Mouse (Mus musculus): ENCODE data around the gene Haus6. TPM values are rescaled to one million over a fixed set of nuclear protein-coding genes. Genes with fewer than 3 reads are reported as not detected.

Haus6 gene
- polyA plus RNA-seq, 1 experiment from 2014 or later = 12.4 TPM

- ATAC-seq (ENCODE audit: insufficient number of reproducible peaks, low FRiP score, low TSS enrichment, low read depth) = peak; percentile 24; the same call in 1 of the 2 replicates
- Histone ChIP-seq H3K27me3 (no peaks in the 10 kb centered on the region), H3K4me3 (replicated peaks) (peak overlapping the region; percentile 97), H3K36me3 (0 out of 2 replicates have a peak, but pooled peaks cover 7% of the 10 kb centered on the region), H3K4me2 (replicated peaks) (peak overlapping the region; percentile 80), H3K9me3 (replicated peaks) (no peaks in the 10 kb centered on the region), H3K4me1 (peaks cover 15% of the 10 kb centered on the region), H3K27ac (replicated peaks) (peak overlapping the region; percentile 99), H3K9ac (peak overlapping the region; percentile 97)
- 16% methylated on average over 6 of the region's 6 CpGs for WGBS
Measured at GRCm38 (mm10) chr4:86574939-86575282, 36.9 kb downstream of the Haus6 start.

- Histone ChIP-seq H3K4me3 (replicated peaks) (no peak overlapping the region), H3K4me2 (replicated peaks) (no peak overlapping the region), H3K27me3 (no peaks in the 10 kb centered on the region), H3K36me3 (no peaks in the 10 kb centered on the region), H3K9me3 (replicated peaks) (no peaks in the 10 kb centered on the region), H3K4me1 (no peaks in the 10 kb centered on the region), H3K9ac (no peak overlapping the region), H3K27ac (replicated peaks) (no peak overlapping the region)
- no peak for ATAC-seq (ENCODE audit: insufficient number of reproducible peaks, low FRiP score, low TSS enrichment, low read depth)
- WGBS = 91% methylated on average over 3 of the region's 3 CpGs
Measured at GRCm38 (mm10) chr4:86561061-86561460, 50.8 kb downstream of the Haus6 start.

DNA sequence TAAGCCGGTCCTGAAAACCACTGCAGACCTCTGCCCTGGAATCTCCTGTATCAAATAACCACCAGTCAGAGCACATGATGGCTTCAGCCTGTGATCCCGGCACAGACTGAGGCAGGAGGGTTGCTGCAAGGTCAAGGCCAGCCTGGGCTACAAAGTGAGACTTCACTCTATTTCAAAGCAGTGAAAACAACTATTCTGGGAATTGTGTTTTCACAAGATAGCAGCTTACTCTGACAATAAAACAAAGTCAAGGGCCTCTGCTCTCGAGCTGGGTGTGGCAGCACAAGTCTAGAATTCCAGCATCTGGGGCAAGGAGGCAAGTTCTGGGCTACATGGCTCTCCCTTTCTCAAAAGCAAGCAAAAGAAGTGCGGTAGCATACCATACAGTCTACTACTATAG is 52.8 kb downstream of the Haus6 start:
- Histone ChIP-seq H3K4me3 (replicated peaks) (no peak overlapping the region), H3K27me3 (no peaks in the 10 kb centered on the region), H3K4me2 (replicated peaks) (no peak overlapping the region), H3K4me1 (no peaks in the 10 kb centered on the region), H3K9me3 (replicated peaks) (no peaks in the 10 kb centered on the region), H3K36me3 (no peaks in the 10 kb centered on the region), H3K9ac (no peak overlapping the region), H3K27ac (replicated peaks) (no peak overlapping the region)
- 54% methylated on average over 4 of the region's 4 CpGs for WGBS
- no peak for ATAC-seq (ENCODE audit: insufficient number of reproducible peaks, low FRiP score, low TSS enrichment, low read depth)

- H3K9me3 ChIP-seq (replicated peaks) = no peaks in the 10 kb centered on the region
- WGBS = 94% methylated on average over 7 of the region's 7 CpGs
- no peak for ATAC-seq (ENCODE audit: insufficient number of reproducible peaks, low FRiP score, low TSS enrichment, low read depth)
- no peak within 1 kb of the TSS for H3K4me2 ChIP-seq (replicated peaks)
- H3K27ac ChIP-seq (replicated peaks) = no peak within 1 kb of the TSS
- no peaks in the 10 kb centered on the region for H3K36me3 ChIP-seq
- H3K27me3 ChIP-seq = no peaks in the 10 kb centered on the region
- no peak within 1 kb of the TSS for H3K4me3 ChIP-seq (replicated peaks)
- no peak within 1 kb of the TSS for H3K9ac ChIP-seq
- no peaks in the 10 kb centered on the region for H3K4me1 ChIP-seq
Measured at GRCm38 (mm10) chr4:86558228-86558627, 53.6 kb downstream of the Haus6 start, which contains the start of gene Saxo1. Saxo1 (minus strand) TSS chr4:86558328.

GRCm38 (mm10) chr4:86557371-86557770 is 54.5 kb downstream of the Haus6 start:
- ATAC-seq (ENCODE audit: insufficient number of reproducible peaks, low FRiP score, low TSS enrichment, low read depth) = no peak
- no peaks in the 10 kb centered on the region for H3K27me3 ChIP-seq
- WGBS = 53% methylated on average over 7 of the region's 7 CpGs
- no peak overlapping the region for H3K4me3 ChIP-seq (replicated peaks)
- H3K36me3 ChIP-seq = no peaks in the 10 kb centered on the region
- no peak overlapping the region for H3K9ac ChIP-seq
- no peak overlapping the region for H3K4me2 ChIP-seq (replicated peaks)
- no peak overlapping the region for H3K27ac ChIP-seq (replicated peaks)
- no peaks in the 10 kb centered on the region for H3K9me3 ChIP-seq (replicated peaks)
- H3K4me1 ChIP-seq = no peaks in the 10 kb centered on the region

DNA sequence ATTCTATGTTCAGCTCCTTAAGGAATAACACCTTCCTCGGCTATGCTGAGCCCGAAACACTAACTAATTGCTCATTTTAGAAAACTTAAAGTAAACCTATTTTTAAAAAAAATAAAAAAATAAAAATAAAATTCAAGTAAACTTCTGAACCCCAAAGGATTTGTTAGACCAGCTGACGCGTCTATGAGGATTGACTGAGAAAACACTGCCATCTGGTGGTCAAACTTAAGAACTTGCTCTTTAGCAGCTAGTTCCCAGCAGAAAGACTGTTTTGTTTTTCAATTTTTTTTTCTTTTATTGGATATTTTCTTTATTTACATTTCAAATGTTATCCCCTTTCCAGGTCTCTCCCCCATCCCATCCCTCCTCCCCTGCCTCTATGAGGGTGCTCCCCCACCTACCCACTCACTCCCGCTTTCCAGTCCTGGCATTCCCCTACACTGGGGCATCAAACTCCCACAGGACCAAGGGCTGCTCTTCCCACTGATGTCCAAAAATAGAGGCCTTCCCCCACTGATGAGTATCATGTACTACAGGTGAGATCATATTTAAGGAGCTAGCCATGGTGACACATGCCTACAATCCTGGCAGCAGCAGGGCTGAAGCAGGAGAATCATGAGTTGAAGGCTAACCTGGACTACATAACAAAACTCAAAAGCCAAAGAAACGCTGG is 56.7 kb downstream of the Haus6 start:
- Histone ChIP-seq H3K4me2 (replicated peaks) (no peak overlapping the region), H3K9ac (no peak overlapping the region), H3K9me3 (replicated peaks) (no peaks in the 10 kb centered on the region), H3K36me3 (no peaks in the 10 kb centered on the region), H3K27ac (replicated peaks) (no peak overlapping the region), H3K27me3 (no peaks in the 10 kb centered on the region), H3K4me3 (replicated peaks) (no peak overlapping the region), H3K4me1 (no peaks in the 10 kb centered on the region)
- no peak for ATAC-seq (ENCODE audit: insufficient number of reproducible peaks, low FRiP score, low TSS enrichment, low read depth)
- WGBS = 22% methylated on average over 6 of the region's 6 CpGs

GRCm38 (mm10) chr4:86548332-86548731 is 63.5 kb downstream of the Haus6 start:
- Histone ChIP-seq H3K27ac (replicated peaks) (no peak overlapping the region), H3K9ac (no peak overlapping the region), H3K4me3 (replicated peaks) (no peak overlapping the region), H3K27me3 (no peaks in the 10 kb centered on the region), H3K9me3 (replicated peaks) (no peaks in the 10 kb centered on the region), H3K4me2 (replicated peaks) (no peak overlapping the region), H3K4me1 (peaks cover 6% of the 10 kb centered on the region; the same call in 1 of the 2 replicates), H3K36me3 (no peaks in the 10 kb centered on the region)
- WGBS = 76% methylated on average over 9 of the region's 9 CpGs
- no peak for ATAC-seq (ENCODE audit: insufficient number of reproducible peaks, low FRiP score, low TSS enrichment, low read depth)

- H3K9me3 ChIP-seq (replicated peaks) = no peaks in the 10 kb centered on the region
- H3K27me3 ChIP-seq = no peaks in the 10 kb centered on the region
- H3K27ac ChIP-seq (replicated peaks) = peak overlapping the region; percentile 36; the same call in 1 of the 2 replicates
- no peaks in the 10 kb centered on the region for H3K36me3 ChIP-seq
- ATAC-seq (ENCODE audit: insufficient number of reproducible peaks, low FRiP score, low TSS enrichment, low read depth) = no peak
- H3K4me3 ChIP-seq (replicated peaks) = no peak overlapping the region
- peaks cover 6% of the 10 kb centered on the region; the same call in 1 of the 2 replicates for H3K4me1 ChIP-seq
- H3K4me2 ChIP-seq (replicated peaks) = no peak overlapping the region
- H3K9ac ChIP-seq = no peak overlapping the region
- WGBS = 36% methylated on average over 5 of the region's 5 CpGs
Measured at GRCm38 (mm10) chr4:86545615-86546014, 66.2 kb downstream of the Haus6 start.

- Histone ChIP-seq H3K27ac (replicated peaks) (no peak overlapping the region), H3K4me2 (replicated peaks) (no peak overlapping the region), H3K9ac (no peak overlapping the region), H3K4me1 (peaks cover 6% of the 10 kb centered on the region; the same call in 1 of the 2 replicates), H3K9me3 (replicated peaks) (no peaks in the 10 kb centered on the region), H3K4me3 (replicated peaks) (no peak overlapping the region), H3K36me3 (no peaks in the 10 kb centered on the region), H3K27me3 (no peaks in the 10 kb centered on the region)
- 78% methylated on average over 3 of the region's 3 CpGs for WGBS
- ATAC-seq (ENCODE audit: insufficient number of reproducible peaks, low FRiP score, low TSS enrichment, low read depth) = no peak
Measured at GRCm38 (mm10) chr4:86543999-86544398, 67.9 kb downstream of the Haus6 start.

- H3K27me3 ChIP-seq = no peaks in the 10 kb centered on the region
- no peak overlapping the region for H3K4me3 ChIP-seq (replicated peaks)
- 77% methylated on average over 1 of the region's 1 CpGs for WGBS
- peaks cover 6% of the 10 kb centered on the region; the same call in 1 of the 2 replicates for H3K4me1 ChIP-seq
- no peak for ATAC-seq (ENCODE audit: insufficient number of reproducible peaks, low FRiP score, low TSS enrichment, low read depth)
- H3K27ac ChIP-seq (replicated peaks) = no peak overlapping the region
- no peak overlapping the region for H3K9ac ChIP-seq
- no peaks in the 10 kb centered on the region for H3K9me3 ChIP-seq (replicated peaks)
- no peak overlapping the region for H3K4me2 ChIP-seq (replicated peaks)
- H3K36me3 ChIP-seq = no peaks in the 10 kb centered on the region
Measured at GRCm38 (mm10) chr4:86541573-86541972, 70.3 kb downstream of the Haus6 start.

- 0 out of 2 replicates have a peak, but pooled peaks cover 3% of the 10 kb centered on the region for H3K4me1 ChIP-seq
- no peak overlapping the region for H3K27ac ChIP-seq (replicated peaks)
- no peaks in the 10 kb centered on the region for H3K27me3 ChIP-seq
- WGBS = 90% methylated on average over 5 of the region's 5 CpGs
- no peak for ATAC-seq (ENCODE audit: insufficient number of reproducible peaks, low FRiP score, low TSS enrichment, low read depth)
- no peak overlapping the region for H3K4me3 ChIP-seq (replicated peaks)
- no peaks in the 10 kb centered on the region for H3K9me3 ChIP-seq (replicated peaks)
- no peak overlapping the region for H3K9ac ChIP-seq
- no peak overlapping the region for H3K4me2 ChIP-seq (replicated peaks)
- H3K36me3 ChIP-seq = no peaks in the 10 kb centered on the region
Measured at GRCm38 (mm10) chr4:86538936-86539335, 72.9 kb downstream of the Haus6 start.

DNA sequence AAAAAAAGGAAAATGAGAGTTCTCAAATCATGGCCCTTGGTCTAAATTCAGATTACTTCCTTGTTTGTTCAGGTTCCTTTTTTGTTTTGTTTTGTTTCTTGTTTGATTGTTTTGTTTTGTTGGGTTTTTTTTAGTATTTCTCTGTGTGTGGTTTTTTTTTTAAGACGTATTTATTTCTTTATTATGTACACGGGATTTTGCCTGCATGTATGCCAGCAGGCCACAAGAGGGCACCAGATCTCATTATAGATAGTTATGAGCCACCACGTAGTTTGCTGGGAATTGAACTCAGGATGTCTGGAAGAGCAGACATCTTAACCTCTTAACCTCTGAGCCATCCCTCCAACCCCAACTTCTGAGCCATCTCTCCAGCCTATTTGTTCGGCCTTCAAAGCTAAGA is 73.9 kb downstream of the Haus6 start:
- Histone ChIP-seq H3K36me3 (no peaks in the 10 kb centered on the region), H3K9ac (no peak overlapping the region), H3K27ac (replicated peaks) (no peak overlapping the region), H3K4me2 (replicated peaks) (no peak overlapping the region), H3K4me1 (no peaks in the 10 kb centered on the region), H3K4me3 (replicated peaks) (no peak overlapping the region), H3K9me3 (replicated peaks) (no peaks in the 10 kb centered on the region), H3K27me3 (no peaks in the 10 kb centered on the region)
- ATAC-seq (ENCODE audit: insufficient number of reproducible peaks, low FRiP score, low TSS enrichment, low read depth) = no peak
- 48% methylated on average over 4 of the region's 4 CpGs for WGBS
